Mouse (Mus musculus): ENCODE results near the gene Cd93. TPM values are rescaled to one million over a fixed set of nuclear protein-coding genes. Genes with fewer than 3 reads are reported as not detected.

The Cd93 gene
- polyA plus RNA-seq, 1 experiment, result 13.9 TPM

- TF ChIP-seq CTCF (IDR thresholded peaks at IDR 0.05; ENCODE audit: borderline replicate concordance, extremely low read depth, insufficient read depth, insufficient read length) (no peak), POLR2A (IDR thresholded peaks at IDR 0.05; ENCODE audit: borderline replicate concordance, extremely low read depth, insufficient read depth, insufficient read length, poor library complexity, severe bottlenecking) (no peak)
- DNase-seq (ENCODE audit: low read depth), result no peak
Measured at GRCm38 (mm10) chr2:148397784-148398100, 45.6 kb downstream of the Cd93 start.

- TF ChIP-seq POLR2A (IDR thresholded peaks at IDR 0.05; ENCODE audit: borderline replicate concordance, extremely low read depth, insufficient read depth, insufficient read length, poor library complexity, severe bottlenecking) (no peak), CTCF (IDR thresholded peaks at IDR 0.05; ENCODE audit: borderline replicate concordance, extremely low read depth, insufficient read depth, insufficient read length) (no peak)
- DNase-seq (ENCODE audit: low read depth), result no peak
Measured at GRCm38 (mm10) chr2:148397015-148397783, 46.2 kb downstream of the Cd93 start.

DNA sequence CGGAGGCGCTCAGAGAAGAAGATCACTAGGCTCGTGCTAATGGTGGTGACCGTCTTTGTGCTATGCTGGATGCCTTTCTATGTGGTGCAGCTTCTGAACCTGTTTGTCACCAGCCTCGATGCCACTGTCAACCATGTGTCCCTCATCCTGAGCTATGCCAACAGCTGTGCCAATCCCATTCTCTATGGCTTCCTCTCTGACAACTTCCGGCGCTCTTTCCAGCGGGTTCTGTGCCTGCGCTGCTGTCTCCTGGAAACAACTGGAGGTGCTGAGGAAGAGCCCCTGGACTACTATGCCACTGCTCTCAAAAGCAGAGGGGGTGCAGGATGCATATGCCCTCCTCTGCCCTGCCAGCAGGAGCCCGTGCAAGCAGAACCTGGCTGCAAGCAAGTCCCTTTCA is 47.2 kb downstream of the Cd93 start:
- no peak for TF ChIP-seq CTCF (IDR thresholded peaks at IDR 0.05; ENCODE audit: borderline replicate concordance, extremely low read depth, insufficient read depth, insufficient read length)
- TF ChIP-seq POLR2A (IDR thresholded peaks at IDR 0.05; ENCODE audit: borderline replicate concordance, extremely low read depth, insufficient read depth, insufficient read length, poor library complexity, severe bottlenecking), result no peak
- no peak for DNase-seq (ENCODE audit: low read depth)

GRCm38 (mm10) chr2:148395131-148396051 is 48.0 kb downstream of the Cd93 start, which contains the start of gene Sstr4:
Gene Sstr4 (plus strand): TSS chr2:148395344.
- TF ChIP-seq POLR2A (IDR thresholded peaks at IDR 0.05; ENCODE audit: borderline replicate concordance, extremely low read depth, insufficient read depth, insufficient read length, poor library complexity, severe bottlenecking), result no peak
- TF ChIP-seq CTCF (IDR thresholded peaks at IDR 0.05; ENCODE audit: borderline replicate concordance, extremely low read depth, insufficient read depth, insufficient read length), result peak; percentile 69
- peak; percentile 69 for DNase-seq (ENCODE audit: low read depth)

DNA sequence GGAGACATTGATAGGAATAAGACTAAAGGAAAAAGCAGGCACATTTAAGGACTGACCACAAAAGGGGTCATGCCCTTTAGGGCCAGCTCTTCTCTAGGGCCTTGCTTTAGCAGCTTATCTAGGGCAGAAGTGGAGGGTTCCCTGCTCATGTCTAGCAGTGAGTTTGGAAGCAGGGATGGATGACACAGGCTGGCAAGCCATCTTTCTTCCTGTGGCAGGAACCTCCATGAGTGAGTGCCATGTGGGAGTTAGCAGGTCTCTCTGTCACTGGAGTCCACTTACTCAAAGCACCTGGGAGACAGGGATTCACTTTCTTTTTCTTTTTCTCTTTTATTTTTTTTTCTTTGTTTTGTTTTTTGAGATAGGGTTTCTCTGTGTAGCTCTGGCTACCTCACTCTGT is 49.5 kb downstream of the Cd93 start:
- DNase-seq (ENCODE audit: low read depth), result no peak
- no peak for TF ChIP-seq CTCF (IDR thresholded peaks at IDR 0.05; ENCODE audit: borderline replicate concordance, extremely low read depth, insufficient read depth, insufficient read length)
- TF ChIP-seq POLR2A (IDR thresholded peaks at IDR 0.05; ENCODE audit: borderline replicate concordance, extremely low read depth, insufficient read depth, insufficient read length, poor library complexity, severe bottlenecking), result no peak

DNA sequence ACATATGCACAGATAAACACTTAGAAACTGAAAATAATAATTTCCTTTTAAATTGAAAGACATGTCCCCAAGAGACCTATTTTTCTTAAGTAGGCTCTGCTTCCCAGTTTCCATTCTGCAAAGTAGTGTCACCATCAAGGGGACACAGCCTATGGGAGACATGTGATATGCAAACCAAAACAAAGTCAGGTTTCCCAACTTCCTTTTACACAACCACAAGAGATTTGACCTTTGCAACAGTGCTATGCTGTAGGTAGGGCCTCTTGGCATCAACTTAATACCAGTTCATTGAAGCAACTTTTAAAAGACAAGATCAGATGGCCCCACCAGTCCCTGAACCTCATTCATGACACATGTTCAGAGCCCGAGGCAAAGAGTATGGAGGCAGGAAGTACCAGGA is 50.2 kb downstream of the Cd93 start:
- DNase-seq (ENCODE audit: low read depth), result no peak
- TF ChIP-seq CTCF (IDR thresholded peaks at IDR 0.05; ENCODE audit: borderline replicate concordance, extremely low read depth, insufficient read depth, insufficient read length) (no peak), POLR2A (IDR thresholded peaks at IDR 0.05; ENCODE audit: borderline replicate concordance, extremely low read depth, insufficient read depth, insufficient read length, poor library complexity, severe bottlenecking) (no peak)

DNA sequence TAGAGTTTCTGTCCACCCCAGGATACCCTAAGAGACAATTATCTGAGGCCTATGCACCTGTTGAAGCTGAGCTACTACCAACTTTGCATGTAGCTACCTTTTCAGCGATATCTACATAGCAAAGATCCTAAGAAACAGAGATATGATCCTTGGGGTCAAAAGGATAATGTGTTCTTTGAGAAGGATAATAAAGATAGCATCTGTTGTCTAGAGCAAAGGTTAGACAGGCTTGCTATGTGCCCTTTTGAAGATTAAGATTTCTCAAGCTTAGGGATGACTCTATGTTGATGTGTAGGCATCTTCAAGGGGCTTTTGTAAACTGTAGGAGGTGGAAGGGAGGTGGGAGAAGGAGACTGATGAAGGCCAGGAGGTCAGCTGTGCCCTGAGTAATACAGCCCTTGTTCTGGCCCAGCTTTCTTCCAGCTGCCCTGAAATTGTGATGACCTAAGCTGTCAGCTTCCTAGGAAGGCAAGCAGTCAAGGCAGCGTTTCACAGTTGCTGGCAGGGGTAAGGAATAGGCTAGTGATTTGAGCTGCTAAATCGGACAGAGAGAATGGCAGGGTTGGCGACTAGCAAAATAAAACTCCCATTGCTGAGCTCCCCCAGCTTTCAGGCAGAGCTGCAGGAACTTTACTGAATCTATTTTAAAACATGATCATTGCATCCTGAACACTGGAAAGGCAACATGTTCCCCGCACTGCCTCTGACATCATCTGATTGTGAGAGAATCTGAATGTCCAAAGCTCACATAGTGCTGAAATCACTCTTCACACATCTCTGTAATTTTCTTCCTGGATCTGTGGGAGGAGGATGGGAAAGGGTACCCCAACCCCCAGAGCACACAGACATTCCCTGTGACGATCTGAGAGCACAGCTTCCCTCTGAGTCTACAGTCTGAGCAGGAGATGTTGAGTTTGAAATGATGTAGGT is 55.4 kb downstream of the Cd93 start:
- no peak for DNase-seq (ENCODE audit: low read depth)
- no peak for TF ChIP-seq POLR2A (IDR thresholded peaks at IDR 0.05; ENCODE audit: borderline replicate concordance, extremely low read depth, insufficient read depth, insufficient read length, poor library complexity, severe bottlenecking)

GRCm38 (mm10) chr2:148386927-148387326 is 56.4 kb downstream of the Cd93 start:
- no peak for DNase-seq (ENCODE audit: low read depth)
- TF ChIP-seq POLR2A (IDR thresholded peaks at IDR 0.05; ENCODE audit: borderline replicate concordance, extremely low read depth, insufficient read depth, insufficient read length, poor library complexity, severe bottlenecking), result no peak
- TF ChIP-seq CTCF (IDR thresholded peaks at IDR 0.05; ENCODE audit: borderline replicate concordance, extremely low read depth, insufficient read depth, insufficient read length), result no peak

Other genes starting within 250 kb of the Cd93 start
- gene Sstr4, start 48.2 kb downstream of the Cd93 start, polyA plus RNA-seq (2012; rRNA removed), result 2.3 and 2.9 TPM in 2 replicates
- gene Thbd, start 35.4 kb downstream of the Cd93 start, polyA plus RNA-seq (2012; rRNA removed), result 4.6 and 6.4 TPM in 2 replicates
- 43.8 and 68.5 TPM in 2 replicates for gene Nxt1, start 229.0 kb upstream of the Cd93 start, polyA plus RNA-seq (2012; rRNA removed)
- gene Gzf1, start 237.5 kb upstream of the Cd93 start, polyA plus RNA-seq (2012; rRNA removed), result 12.9 and 15.0 TPM in 2 replicates

Data from brain, embryonic 14.5 days (tissue).